Mouse (Mus musculus) cerebellum, adult 2 months (tissue): ENCODE data around the gene Gm12800.

Source experiments
- CTCF ChIP-seq: fragments of 200-500 bp; IDR thresholded peaks from 2 replicates; pipeline ENCODE4 v1.5.1; 2011; ENCODE audit warnings: low read depth, mild to moderate bottlenecking, control low read depth, low read length, moderate library complexity, borderline replicate concordance; ENCODE audit not compliant: insufficient read depth
- POLR2A ChIP-seq: fragments of 200-500 bp; IDR thresholded peaks from 2 replicates; pipeline ENCODE4 v1.6.1; 2011; ENCODE audit warnings: low read length, control low read depth, borderline replicate concordance; ENCODE audit not compliant: insufficient read depth

DNA sequence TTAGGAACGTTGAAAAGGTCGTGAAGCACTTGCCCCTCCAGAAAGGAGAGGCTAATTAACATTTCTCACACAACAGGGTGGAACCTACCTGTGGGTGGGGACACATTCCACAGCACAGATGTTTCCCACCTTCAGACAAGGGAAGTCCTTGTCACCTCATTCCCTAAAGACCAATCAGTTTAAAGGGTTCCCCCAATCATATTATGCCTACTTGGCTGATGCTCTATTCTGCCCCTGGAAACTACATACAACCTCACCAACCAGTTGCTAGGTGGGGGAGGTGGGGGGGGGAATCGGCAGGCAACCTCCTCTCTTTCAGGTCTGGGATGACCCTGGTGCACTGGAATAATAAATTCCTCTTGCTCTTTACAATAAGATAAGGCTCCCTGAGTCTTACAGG is 25.3 kb upstream of the Gm12800 start:
- TF ChIP-seq CTCF (no peak), POLR2A (no peak)
